Mouse (Mus musculus): ENCODE measurements around the gene Lrrc25. TPM values are rescaled to one million over a fixed set of nuclear protein-coding genes. Genes with fewer than 3 reads are reported as not detected.

Lrrc25 gene
- polyA plus RNA-seq, 1 experiment, result 1.4 TPM

GRCm38 (mm10) chr8:70643019-70643418 lies 27.1 kb downstream of the Lrrc25 start:
- H3K36me3 ChIP-seq (ENCODE audit: control insufficient read depth, insufficient read depth, low read length), result no peaks in the 10 kb centered on the region
- H3K4me3 ChIP-seq (ENCODE audit: control insufficient read depth, low read depth, low read length), result no peak overlapping the region
- no peaks in the 10 kb centered on the region for H3K27me3 ChIP-seq (ENCODE audit: control insufficient read depth, insufficient read depth, low read length)
- H3K4me1 ChIP-seq (ENCODE audit: control insufficient read depth, insufficient read depth, low read length), result peaks cover 3% of the 10 kb centered on the region; the same call in 1 of the 2 replicates
- TF ChIP-seq POLR2A (IDR thresholded peaks at IDR 0.05; ENCODE audit: control insufficient read depth, low read depth, low read length) (no peak), CTCF (IDR thresholded peaks at IDR 0.05; ENCODE audit: control insufficient read depth, insufficient read depth, insufficient replicate concordance, low read depth, low read length) (no peak)
- no peak overlapping the region for H3K27ac ChIP-seq (ENCODE audit: control insufficient read depth, insufficient read depth, low read depth, low read length)

- TF ChIP-seq CTCF (IDR thresholded peaks at IDR 0.05; ENCODE audit: control insufficient read depth, insufficient read depth, insufficient replicate concordance, low read depth, low read length) (no peak), POLR2A (IDR thresholded peaks at IDR 0.05; ENCODE audit: control insufficient read depth, low read depth, low read length) (no peak)
- no peaks in the 10 kb centered on the region for H3K27me3 ChIP-seq (ENCODE audit: control insufficient read depth, insufficient read depth, low read length)
These were observed 28.1 kb downstream of the Lrrc25 start for GRCm38 (mm10) chr8:70644065-70644464.

GRCm38 (mm10) chr8:70645501-70646224 lies 29.7 kb downstream of the Lrrc25 start:
- H3K4me1 ChIP-seq (ENCODE audit: control insufficient read depth, insufficient read depth, low read length), result peaks cover 3% of the 10 kb centered on the region
- no peak overlapping the region for H3K4me3 ChIP-seq (ENCODE audit: control insufficient read depth, low read depth, low read length)
- H3K27ac ChIP-seq (ENCODE audit: control insufficient read depth, insufficient read depth, low read depth, low read length), result no peak overlapping the region
- no peaks in the 10 kb centered on the region for H3K36me3 ChIP-seq (ENCODE audit: control insufficient read depth, insufficient read depth, low read length)
- no peaks in the 10 kb centered on the region for H3K27me3 ChIP-seq (ENCODE audit: control insufficient read depth, insufficient read depth, low read length)
- TF ChIP-seq POLR2A (IDR thresholded peaks at IDR 0.05; ENCODE audit: control insufficient read depth, low read depth, low read length) (no peak), CTCF (IDR thresholded peaks at IDR 0.05; ENCODE audit: control insufficient read depth, insufficient read depth, insufficient replicate concordance, low read depth, low read length) (no peak)

More at GRCm38 (mm10) chr8:70644065-70644464, 28.1 kb downstream of the Lrrc25 start:
- Histone ChIP-seq H3K27ac (ENCODE audit: control insufficient read depth, insufficient read depth, low read depth, low read length) (no peak overlapping the region), H3K4me1 (ENCODE audit: control insufficient read depth, insufficient read depth, low read length) (peaks cover 3% of the 10 kb centered on the region; the same call in 1 of the 2 replicates), H3K4me3 (ENCODE audit: control insufficient read depth, low read depth, low read length) (no peak overlapping the region), H3K36me3 (ENCODE audit: control insufficient read depth, insufficient read depth, low read length) (no peaks in the 10 kb centered on the region)

GRCm38 (mm10) chr8:70646369-70646768 lies 30.4 kb downstream of the Lrrc25 start:
- H3K4me3 ChIP-seq (ENCODE audit: control insufficient read depth, low read depth, low read length), result no peak overlapping the region
- H3K27me3 ChIP-seq (ENCODE audit: control insufficient read depth, insufficient read depth, low read length), result no peaks in the 10 kb centered on the region
- no peak overlapping the region for H3K27ac ChIP-seq (ENCODE audit: control insufficient read depth, insufficient read depth, low read depth, low read length)
- H3K4me1 ChIP-seq (ENCODE audit: control insufficient read depth, insufficient read depth, low read length), result peaks cover 3% of the 10 kb centered on the region
- H3K36me3 ChIP-seq (ENCODE audit: control insufficient read depth, insufficient read depth, low read length), result no peaks in the 10 kb centered on the region
- TF ChIP-seq CTCF (IDR thresholded peaks at IDR 0.05; ENCODE audit: control insufficient read depth, insufficient read depth, insufficient replicate concordance, low read depth, low read length) (no peak), POLR2A (IDR thresholded peaks at IDR 0.05; ENCODE audit: control insufficient read depth, low read depth, low read length) (no peak)

GRCm38 (mm10) chr8:70646775-70647174 lies 30.8 kb downstream of the Lrrc25 start:
- Histone ChIP-seq H3K4me1 (ENCODE audit: control insufficient read depth, insufficient read depth, low read length) (peaks cover 3% of the 10 kb centered on the region), H3K27ac (ENCODE audit: control insufficient read depth, insufficient read depth, low read depth, low read length) (no peak overlapping the region), H3K36me3 (ENCODE audit: control insufficient read depth, insufficient read depth, low read length) (no peaks in the 10 kb centered on the region), H3K4me3 (ENCODE audit: control insufficient read depth, low read depth, low read length) (no peak overlapping the region), H3K27me3 (ENCODE audit: control insufficient read depth, insufficient read depth, low read length) (no peaks in the 10 kb centered on the region)
- no peak for TF ChIP-seq CTCF (IDR thresholded peaks at IDR 0.05; ENCODE audit: control insufficient read depth, insufficient read depth, insufficient replicate concordance, low read depth, low read length)
- TF ChIP-seq POLR2A (IDR thresholded peaks at IDR 0.05; ENCODE audit: control insufficient read depth, low read depth, low read length), result no peak

- Histone ChIP-seq H3K4me1 (ENCODE audit: control insufficient read depth, insufficient read depth, low read length) (peaks cover 3% of the 10 kb centered on the region), H3K27ac (ENCODE audit: control insufficient read depth, insufficient read depth, low read depth, low read length) (no peak overlapping the region), H3K36me3 (ENCODE audit: control insufficient read depth, insufficient read depth, low read length) (no peaks in the 10 kb centered on the region), H3K4me3 (ENCODE audit: control insufficient read depth, low read depth, low read length) (no peak overlapping the region), H3K27me3 (ENCODE audit: control insufficient read depth, insufficient read depth, low read length) (no peaks in the 10 kb centered on the region)
- TF ChIP-seq CTCF (IDR thresholded peaks at IDR 0.05; ENCODE audit: control insufficient read depth, insufficient read depth, insufficient replicate concordance, low read depth, low read length), result no peak
- TF ChIP-seq POLR2A (IDR thresholded peaks at IDR 0.05; ENCODE audit: control insufficient read depth, low read depth, low read length), result no peak
These were observed 31.6 kb downstream of the Lrrc25 start for GRCm38 (mm10) chr8:70647343-70648163.

- Histone ChIP-seq H3K4me3 (ENCODE audit: control insufficient read depth, low read depth, low read length) (no peak overlapping the region), H3K27me3 (ENCODE audit: control insufficient read depth, insufficient read depth, low read length) (no peaks in the 10 kb centered on the region), H3K36me3 (ENCODE audit: control insufficient read depth, insufficient read depth, low read length) (no peaks in the 10 kb centered on the region), H3K27ac (ENCODE audit: control insufficient read depth, insufficient read depth, low read depth, low read length) (no peak overlapping the region), H3K4me1 (ENCODE audit: control insufficient read depth, insufficient read depth, low read length) (peaks cover 3% of the 10 kb centered on the region)
- TF ChIP-seq POLR2A (IDR thresholded peaks at IDR 0.05; ENCODE audit: control insufficient read depth, low read depth, low read length) (no peak), CTCF (IDR thresholded peaks at IDR 0.05; ENCODE audit: control insufficient read depth, insufficient read depth, insufficient replicate concordance, low read depth, low read length) (no peak)
These were observed 32.1 kb downstream of the Lrrc25 start for GRCm38 (mm10) chr8:70648164-70648442.

Measured in testis, adult 2 months (tissue).